Mouse (Mus musculus) large intestine, adult 2 months (tissue): Measurements from ENCODE around the gene Esf1. TPM values are rescaled to one million over a fixed set of nuclear protein-coding genes. Genes with fewer than 3 reads are reported as not detected.
"Not testable (repeated sequence)": the region's sequence is repeated elsewhere in the genome, so short reads cannot be mapped to it uniquely, and the experiment has no call there.

Experiments used
- DNase-seq: peaks from one replicate; pipeline ENCODE4 v3.0.0-alpha.2; 2012; ENCODE audit warnings: low read depth, low spot score
- WGBS: fragments of 180-500 bp; shearing (Covaris S2); methylation state at CpG from one replicate; pipeline ENCODE4 v1.1.7; 2018; 5-methylcytosine and 5-hydroxymethylcytosine counted together
- polyA plus RNA-seq: library from polyadenylated mRNA; depleted of rRNA; stranded (reverse); fragments of >200 nt; gene quantifications from 2 replicates; pipeline ENCODE4 v1.2.3, GENCODE M21; 2012; rRNA removed

Esf1 gene
- polyA plus RNA-seq, 1 experiment: 0.68 TPM

DNA sequence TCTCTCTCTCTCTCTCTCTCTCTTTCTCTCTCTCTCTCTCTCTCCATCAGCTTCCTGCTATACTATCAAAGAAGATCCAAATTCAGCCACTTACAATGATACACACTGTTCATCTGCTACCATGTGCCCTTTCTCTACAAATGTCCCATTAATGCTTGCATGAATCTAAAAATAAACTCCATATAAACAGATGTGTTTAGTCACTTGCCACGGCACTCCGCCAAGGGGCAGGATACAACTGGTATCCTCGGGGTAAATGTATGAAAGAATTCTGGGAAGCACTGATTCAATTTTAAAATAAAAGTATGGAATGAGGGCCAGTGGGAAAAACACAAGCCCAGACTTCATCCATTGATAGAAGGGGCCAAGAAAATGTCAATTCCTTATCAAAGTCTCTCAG lies 70.4 kb downstream of the Esf1 start:
- DNase-seq: no peak
- WGBS: 73% methylated on average over 3 of the region's 3 CpGs

DNA sequence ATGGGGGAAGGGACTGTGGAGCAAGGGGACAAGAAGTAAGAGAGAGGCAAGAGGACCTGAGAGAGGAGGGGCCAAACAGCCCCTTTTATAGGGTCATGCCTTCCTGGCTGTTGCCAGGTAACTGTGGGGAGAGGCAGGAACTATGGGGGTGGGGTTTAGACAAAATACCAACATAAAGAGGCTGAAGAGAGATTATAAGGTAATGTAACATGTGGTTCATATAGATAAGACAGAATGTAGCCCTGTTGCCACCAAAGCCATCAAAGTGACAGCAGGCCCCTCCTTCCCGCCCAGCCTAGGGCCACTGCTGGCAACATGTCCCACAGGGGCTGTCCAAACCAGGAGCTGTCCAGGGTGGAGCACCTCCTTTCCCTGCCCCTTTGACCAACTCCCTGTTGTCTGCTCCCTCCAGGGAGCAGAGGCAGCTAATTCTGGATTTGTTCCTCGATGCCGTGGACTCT lies 73.2 kb downstream of the Esf1 start:
- no peak for DNase-seq
- WGBS: 58% methylated on average over 3 of the region's 3 CpGs

DNA sequence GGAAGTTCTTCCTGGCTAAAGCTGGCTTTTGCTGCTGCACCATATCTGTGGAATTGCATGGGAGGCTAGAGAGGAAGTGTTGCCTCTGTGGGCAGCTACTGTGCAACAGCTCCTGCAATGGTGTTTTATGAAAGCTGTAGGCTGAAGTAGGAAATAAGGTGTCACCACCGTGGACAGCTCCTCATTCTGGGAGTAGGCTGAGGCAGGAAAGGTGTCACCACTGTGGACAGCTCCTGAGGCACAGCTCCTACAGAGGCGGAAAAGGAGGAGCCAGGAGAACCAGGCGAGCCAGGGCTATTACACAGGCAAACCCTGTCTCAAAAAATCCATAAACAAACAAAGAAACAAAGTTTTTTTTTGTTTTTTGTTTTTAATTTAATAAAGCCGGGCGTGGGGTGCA lies 74.3 kb downstream of the Esf1 start:
- no peak for DNase-seq
- 81% methylated on average over 5 of the region's 5 CpGs for WGBS

DNA sequence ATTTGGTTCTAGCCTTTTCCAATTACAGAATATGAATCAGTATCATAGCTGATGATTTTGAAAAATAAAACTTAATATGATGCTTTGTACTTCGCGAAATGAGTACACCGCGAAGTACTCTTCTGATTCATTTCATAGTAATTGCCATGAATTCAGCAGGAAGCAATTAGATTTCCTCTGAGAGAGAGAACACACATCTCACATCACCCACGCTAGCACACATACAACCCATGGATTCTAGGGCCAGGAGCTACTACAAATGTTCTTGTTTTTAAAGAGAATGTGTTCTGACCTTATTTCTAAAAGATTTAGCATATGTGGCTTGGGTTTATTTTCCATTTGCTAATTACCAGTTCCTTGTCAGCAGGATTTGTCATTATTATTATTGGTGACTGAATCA lies 76.9 kb downstream of the Esf1 start:
- no peak for DNase-seq
- 90% methylated on average over 5 of the region's 5 CpGs for WGBS

DNA sequence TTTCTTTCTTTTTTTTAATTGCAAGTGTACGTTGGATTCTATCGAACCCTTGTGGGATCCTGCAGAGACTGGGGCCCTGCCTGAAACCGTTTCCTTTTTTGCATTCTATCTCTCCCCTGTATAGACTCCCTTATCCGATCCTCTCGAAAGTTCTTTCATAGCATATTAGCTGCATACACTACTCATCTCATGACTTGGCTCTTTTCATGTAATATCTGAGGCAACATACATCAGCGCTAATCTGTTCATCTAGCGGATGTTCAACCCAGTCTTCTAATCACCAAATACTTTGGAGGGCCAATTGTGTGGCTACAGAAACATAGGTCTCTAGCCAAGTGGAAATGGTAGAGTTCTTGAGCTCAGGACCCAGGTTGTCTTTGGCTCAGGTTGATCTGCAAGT lies 86.1 kb downstream of the Esf1 start:
- WGBS: 77% methylated on average over 7 of the region's 7 CpGs
- no peak for DNase-seq

DNA sequence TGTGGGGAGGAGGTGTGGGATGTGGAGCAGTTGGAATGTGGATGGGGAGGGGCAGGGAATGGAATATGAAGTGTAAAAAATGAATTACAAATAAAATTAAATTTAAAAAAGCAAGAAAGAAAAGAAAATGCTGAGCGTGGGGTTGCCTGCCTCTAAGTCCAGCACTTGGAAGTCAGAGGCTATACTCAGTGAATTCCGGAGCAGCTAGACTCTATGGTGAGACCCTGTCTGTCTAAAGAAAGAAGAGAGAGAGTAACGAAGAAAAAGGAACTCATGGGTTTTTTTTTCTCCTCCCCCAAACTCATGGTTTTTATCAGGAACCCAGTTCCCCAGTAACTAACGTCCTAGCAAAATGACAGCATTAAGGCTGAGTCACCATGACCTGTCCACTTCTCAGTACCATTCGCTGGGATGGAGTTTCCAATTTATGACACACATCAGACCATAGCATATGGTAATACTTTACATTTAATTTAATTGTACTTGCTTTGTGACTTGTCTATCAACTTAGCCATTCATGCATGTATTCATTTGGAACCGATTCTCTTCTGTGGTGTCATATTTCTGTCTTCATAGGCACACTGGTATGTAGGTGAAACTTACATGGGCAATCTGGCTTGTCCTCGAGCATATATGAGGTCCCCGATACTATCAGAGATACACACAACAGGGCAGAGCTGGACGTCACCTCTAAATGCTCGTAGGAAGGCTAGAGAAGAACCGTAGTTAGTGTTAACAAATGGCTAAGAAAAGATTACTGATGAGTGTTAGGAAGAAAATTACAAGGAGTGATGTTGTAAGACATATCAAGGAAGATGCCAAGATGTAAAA lies 89.4 kb downstream of the Esf1 start:
- WGBS: 89% methylated on average over 11 of the region's 11 CpGs
- DNase-seq: no peak

DNA sequence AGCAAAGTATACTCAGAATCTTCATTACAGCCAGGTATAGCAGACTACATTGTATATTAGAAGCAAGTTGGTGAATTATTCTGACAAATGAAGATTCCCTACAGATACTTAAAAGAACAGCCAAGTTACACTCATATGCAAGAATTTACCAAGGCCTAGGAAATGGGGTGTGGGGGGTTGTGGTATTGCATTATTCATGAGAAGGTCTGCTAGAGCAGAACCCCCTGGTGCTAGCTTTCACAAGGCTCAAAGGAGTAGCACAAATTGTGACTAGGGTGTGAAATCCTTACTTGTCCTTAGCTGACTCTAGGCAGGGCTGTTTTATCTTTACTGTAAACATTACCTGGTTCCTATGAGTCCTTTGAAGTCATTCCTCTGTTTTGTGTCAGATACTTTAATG lies 91.1 kb downstream of the Esf1 start:
- not testable (repeated sequence) for DNase-seq

DNA sequence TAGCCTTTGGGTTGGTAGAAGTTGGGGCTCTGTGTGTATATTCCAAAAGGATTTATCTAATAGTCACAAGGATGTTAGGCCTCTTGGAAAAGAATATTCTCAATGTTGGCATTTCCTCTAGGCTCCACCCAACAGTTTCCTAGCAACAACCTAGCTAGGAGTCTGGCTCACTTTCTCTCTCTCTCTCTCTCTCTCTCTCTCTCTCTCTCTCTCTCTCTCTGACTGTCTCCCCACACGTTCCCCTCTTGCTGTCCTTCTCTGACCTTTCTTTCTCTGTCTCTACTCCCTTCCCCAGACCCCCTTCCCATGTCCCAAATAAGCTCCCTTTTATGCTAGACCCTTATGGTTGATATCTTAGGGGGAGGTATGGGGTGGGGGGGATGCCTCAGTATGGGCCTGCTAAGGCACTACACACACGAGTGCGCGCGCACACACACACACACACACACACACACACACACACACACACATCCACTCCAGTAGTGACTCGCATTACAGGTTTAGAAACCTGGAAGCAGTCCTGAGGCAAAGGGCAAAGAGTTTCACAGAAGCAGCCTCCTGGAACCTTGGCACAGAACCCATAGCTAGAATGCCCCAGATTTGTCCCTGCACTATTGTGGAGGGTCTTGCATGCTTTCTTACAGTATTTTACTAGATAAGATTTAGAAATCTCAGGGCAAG lies 91.6 kb downstream of the Esf1 start:
- 54% methylated on average over 6 of the region's 6 CpGs for WGBS
- DNase-seq: no peak

DNA sequence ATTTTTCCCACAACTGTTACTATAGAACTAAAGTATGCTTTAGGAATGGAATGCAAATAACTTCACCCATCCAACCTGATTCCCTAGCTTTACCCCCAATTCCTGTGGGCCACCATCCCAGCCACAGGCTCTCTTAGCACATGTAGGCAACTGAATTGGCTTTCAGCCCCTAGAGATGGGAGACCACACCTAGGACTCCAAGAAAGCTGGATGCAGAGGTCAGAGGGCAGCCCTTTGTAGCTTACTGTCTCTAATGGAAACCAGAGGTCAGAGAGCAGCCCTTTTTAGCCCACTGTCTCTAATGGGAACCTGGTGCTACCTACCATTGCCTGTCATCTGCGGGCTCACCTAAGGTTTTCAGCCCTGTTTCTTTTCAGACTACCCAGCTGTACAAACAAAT lies 92.9 kb downstream of the Esf1 start:
- 31% methylated on average over 1 of the region's 1 CpGs for WGBS

DNA sequence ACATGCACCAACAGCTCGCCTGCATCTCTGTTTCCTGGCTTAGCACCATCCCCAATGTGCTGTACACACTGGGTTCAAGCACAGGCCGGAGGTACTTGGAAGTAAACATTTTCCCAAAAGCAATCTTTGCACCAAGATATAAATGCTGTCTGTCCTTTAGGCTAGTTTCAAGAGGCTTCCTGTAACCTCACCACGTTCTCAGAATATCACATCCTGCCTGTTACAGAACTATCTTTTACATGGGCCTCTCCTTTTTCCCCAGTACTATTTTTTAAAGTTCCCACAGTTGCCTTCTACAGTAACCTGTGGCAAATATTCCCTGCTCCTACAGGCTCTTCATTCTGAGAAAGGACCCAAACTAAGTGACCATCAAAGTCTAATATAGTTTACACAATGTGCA lies 95.2 kb downstream of the Esf1 start:
- no peak for DNase-seq

More for the DNA sequence above, 92.9 kb downstream of the Esf1 start:
- no peak for DNase-seq

More for the DNA sequence above, 95.2 kb downstream of the Esf1 start:
- WGBS: 73% methylated on average over 3 of the region's 3 CpGs

Other genes starting within 250 kb of the Esf1 start
- gene Tasp1, start 103.8 kb downstream of the Esf1 start, polyA plus RNA-seq: 2.1 and 2.4 TPM in 2 replicates
- gene Gm17374, start 18.5 kb downstream of the Esf1 start, polyA plus RNA-seq: not detected in 2 replicates
- 5.0 and 5.4 TPM in 2 replicates for gene Ndufaf5, start 85 bp upstream of the Esf1 start, polyA plus RNA-seq
- gene Sel1l2, start 219.1 kb upstream of the Esf1 start, polyA plus RNA-seq: not detected in 2 replicates
- 1.9 and 2.3 TPM in 2 replicates for gene Macrod2, start 224.7 kb upstream of the Esf1 start, polyA plus RNA-seq